Mouse (Mus musculus) heart, adult 9 months (tissue): Measurements from ENCODE around the gene Lrriq3.

Source experiments
- DNase-seq, 2 experiments: peaks; one replicate each; pipeline ENCODE4 v3.0.0; 2022; ENCODE audit warnings: low spot score in 2 of 2

Lrriq3 gene

GRCm38 (mm10) chr3:155093116-155093956 lies at the start of gene Lrriq3, which contains the start of gene Fpgt:
Lrriq3 (plus strand) TSS chr3:155093434.
Fpgt (minus strand) TSS chr3:155093403.
- DNase-seq, result peak; percentile 89 to 90

GRCm38 (mm10) chr3:155052021-155052420 lies 41.2 kb upstream of the Lrriq3 start:
- DNase-seq, result no peak

- DNase-seq, result no peak
Measured at GRCm38 (mm10) chr3:155053189-155053588, 40.0 kb upstream of the Lrriq3 start.

- DNase-seq, result peak; percentile 27 to 48
Measured at GRCm38 (mm10) chr3:155055231-155055916, 37.9 kb upstream of the Lrriq3 start, which contains the start of gene Tnni3k. Tnni3k (minus strand) TSS chr3:155055407.

GRCm38 (mm10) chr3:155056606-155057005 lies 36.6 kb upstream of the Lrriq3 start:
- DNase-seq, result no peak

- DNase-seq, result no peak
Measured at GRCm38 (mm10) chr3:155057566-155057965, 35.7 kb upstream of the Lrriq3 start.

- no peak for DNase-seq
Measured at GRCm38 (mm10) chr3:155058800-155059448, 34.3 kb upstream of the Lrriq3 start.

- no peak for DNase-seq
Measured at GRCm38 (mm10) chr3:155059449-155059822, 33.8 kb upstream of the Lrriq3 start.

- DNase-seq, result no peak
Measured at GRCm38 (mm10) chr3:155077908-155078307, 15.3 kb upstream of the Lrriq3 start.

- no peak for DNase-seq
Measured at GRCm38 (mm10) chr3:155092081-155092480, 1.2 kb upstream of the Lrriq3 start.

- DNase-seq, result no peak
Measured at GRCm38 (mm10) chr3:155099266-155099665, 6.0 kb downstream of the Lrriq3 start.

GRCm38 (mm10) chr3:155105957-155106356 lies 12.7 kb downstream of the Lrriq3 start:
- DNase-seq, result no peak

- DNase-seq, result no peak
Measured at GRCm38 (mm10) chr3:155137737-155138136, 44.5 kb downstream of the Lrriq3 start.

- no peak for DNase-seq
Measured at GRCm38 (mm10) chr3:155141047-155141446, 47.8 kb downstream of the Lrriq3 start.

- DNase-seq, result no peak
Measured at GRCm38 (mm10) chr3:155144368-155144767, 51.1 kb downstream of the Lrriq3 start.

GRCm38 (mm10) chr3:155161842-155162241 lies 68.6 kb downstream of the Lrriq3 start:
- no peak for DNase-seq

GRCm38 (mm10) chr3:155180303-155180902 lies 87.2 kb downstream of the Lrriq3 start:
- DNase-seq, result no peak

- no peak for DNase-seq
Measured at GRCm38 (mm10) chr3:155186456-155186855, 93.2 kb downstream of the Lrriq3 start.

- DNase-seq, result peak; percentile 3 to 31
Measured at GRCm38 (mm10) chr3:155188857-155189256, 95.6 kb downstream of the Lrriq3 start.

GRCm38 (mm10) chr3:155234919-155235318 lies 141.7 kb downstream of the Lrriq3 start:
- no peak for DNase-seq

- DNase-seq, result no peak
Measured at GRCm38 (mm10) chr3:155235502-155235901, 142.3 kb downstream of the Lrriq3 start.
